Mouse (Mus musculus) ES-E14 (cell line): Measurements from ENCODE around the gene Edem2.

Experiments used
- MAFK ChIP-seq: IDR thresholded peaks from 2 replicates; pipeline ENCODE4 v1.6.1; 2014; ENCODE audit warnings: mild to moderate bottlenecking, low read depth, low read length, inconsistent platforms; ENCODE audit not compliant: insufficient read depth
- ZC3H11A ChIP-seq: IDR thresholded peaks from 2 replicates; pipeline ENCODE4 v1.6.1; 2012; ENCODE audit warnings: low read depth, mild to moderate bottlenecking, inconsistent platforms, low read length, borderline replicate concordance
- ZNF384 ChIP-seq: IDR thresholded peaks from 2 replicates; pipeline ENCODE4 v1.6.1; 2012; ENCODE audit warnings: low read depth, low read length, inconsistent platforms

DNA sequence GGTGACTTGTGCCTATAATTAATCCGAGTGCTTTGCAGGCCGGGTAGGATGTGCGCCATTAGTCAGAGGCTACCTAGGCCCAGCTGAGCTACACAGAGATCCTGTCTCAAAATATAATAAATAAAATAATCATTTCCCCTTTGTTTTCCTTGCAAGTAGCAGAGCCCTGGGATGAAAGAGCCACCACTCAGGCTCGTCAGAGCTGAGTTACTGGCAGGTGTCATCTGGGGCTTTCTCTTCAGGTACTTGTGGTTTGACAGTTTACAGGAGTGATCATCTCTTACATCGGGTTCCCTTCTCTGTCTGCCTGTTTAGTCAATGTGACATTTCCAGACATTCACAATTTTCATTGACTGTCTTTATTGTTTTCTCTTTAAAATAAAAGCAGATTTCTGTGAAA, 42.7 kb downstream of the Edem2 start:
- TF ChIP-seq ZC3H11A (no peak), ZNF384 (no peak), MAFK (no peak)
